Mouse (Mus musculus) thymus, postnatal 14 days (tissue): ENCODE results near the gene Fam184a.
A peak's percentile ranks its signal among the peaks of the same experiment; 100 is the strongest.

Source experiments
- DNase-seq: peaks from one replicate; pipeline ENCODE4 v3.0.0; 2021

The Fam184a gene

DNA sequence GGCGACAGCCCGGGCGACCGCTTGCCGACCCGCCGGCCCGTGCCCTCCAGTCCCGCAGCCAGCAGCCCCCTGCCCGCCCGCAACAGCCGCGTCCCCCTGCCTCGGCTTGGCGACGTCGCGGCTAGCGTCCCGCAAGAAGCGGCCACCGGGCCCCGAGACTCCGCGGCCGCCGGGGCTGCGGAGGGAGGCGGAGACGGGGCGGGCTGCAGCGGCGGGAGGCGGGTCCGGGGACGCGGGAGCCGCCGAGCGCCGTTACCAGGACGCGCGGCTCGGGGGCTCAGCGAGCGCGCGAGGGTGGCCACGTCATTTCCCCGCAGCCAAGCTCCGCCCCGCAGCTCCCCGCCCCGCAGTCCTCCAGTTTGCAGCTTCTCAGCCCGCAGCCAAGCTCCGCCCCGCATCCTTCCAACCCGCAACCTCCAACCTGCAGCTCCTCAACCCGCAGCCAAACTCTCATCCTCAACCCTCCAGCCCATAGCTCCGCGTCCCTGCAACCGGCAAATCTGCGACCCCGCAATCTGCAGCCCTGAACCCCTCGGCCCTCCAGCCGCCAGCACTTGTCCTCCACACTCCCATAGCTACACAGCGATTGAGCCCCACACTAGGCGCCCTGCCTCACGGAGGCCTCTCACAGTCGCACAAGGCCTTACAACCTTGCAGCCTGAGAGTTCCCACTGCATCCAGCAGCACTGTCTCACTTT, at the start of gene Fam184a:
Gene Fam184a (minus strand): TSS at position 169 of the 698 bp plus-strand sequence.
- peak; percentile 22 for DNase-seq

DNA sequence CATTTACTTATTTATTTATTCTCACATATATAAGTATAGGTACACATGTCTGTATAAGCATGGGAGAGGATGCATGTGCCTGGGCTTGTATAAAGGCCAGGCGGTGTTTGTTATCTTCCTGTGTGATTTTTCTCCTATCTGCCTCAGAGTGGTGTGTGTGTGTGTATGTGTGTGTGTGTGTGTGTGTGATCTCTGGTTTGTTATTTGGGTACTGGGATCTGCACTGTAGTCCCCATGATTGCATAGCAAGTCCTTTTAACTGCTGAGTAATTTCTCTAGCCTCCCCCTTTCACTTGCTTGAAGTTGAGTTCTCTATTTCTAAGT, 45.3 kb upstream of the Fam184a start:
- DNase-seq: no peak

DNA sequence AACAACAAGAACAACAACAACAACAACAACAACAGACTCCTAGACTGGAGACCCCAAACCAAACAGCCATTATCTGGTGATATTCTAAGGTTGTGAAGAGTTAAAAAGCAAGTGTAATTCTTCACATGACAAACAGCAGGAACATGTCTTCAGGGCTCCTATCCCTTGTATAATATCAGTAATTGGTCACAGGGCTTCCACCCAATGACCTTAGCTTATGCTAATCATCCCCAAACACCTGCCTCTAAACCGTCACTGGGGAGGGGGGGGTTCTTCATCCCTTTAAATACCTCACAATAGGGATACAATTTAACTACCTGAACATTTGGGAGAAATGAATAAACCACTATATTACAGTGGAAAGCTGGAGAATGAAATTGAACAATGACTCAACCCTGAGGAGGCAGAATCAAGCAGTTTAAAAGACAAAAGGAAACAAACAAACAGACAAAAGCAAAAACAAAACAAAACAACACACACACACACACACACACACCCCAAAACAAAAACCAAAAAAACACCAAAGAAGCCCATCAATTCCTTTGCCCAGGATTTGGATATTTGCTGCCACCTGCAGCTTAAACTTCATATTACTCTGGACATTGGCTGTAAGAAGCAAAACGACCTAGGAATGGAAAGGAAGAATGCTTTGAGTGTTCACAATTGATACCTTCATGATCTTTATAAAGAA, 44.8 kb upstream of the Fam184a start:
- no peak for DNase-seq

- no peak for DNase-seq
Observed at GRCm38 (mm10) chr10:53791281-53791680, 40.4 kb upstream of the Fam184a start.

DNA sequence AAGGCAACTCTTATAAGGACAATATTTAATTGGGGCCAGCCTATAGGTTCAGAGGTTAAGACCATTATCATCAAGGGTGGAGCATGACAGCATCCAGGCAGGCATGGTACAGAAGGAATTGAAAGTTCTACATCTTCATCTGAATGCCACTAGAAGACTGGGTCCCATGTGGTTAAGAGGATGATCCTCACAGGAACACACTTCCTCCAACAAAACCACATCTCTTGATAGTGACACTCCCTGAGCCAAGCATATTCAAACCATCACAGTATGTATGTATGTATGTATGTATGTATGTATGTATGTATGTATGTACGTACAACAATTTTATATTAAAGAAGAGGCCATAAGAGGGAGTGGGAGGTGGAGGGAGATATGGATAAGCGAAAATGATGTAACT, 25.7 kb upstream of the Fam184a start:
- no peak for DNase-seq

DNA sequence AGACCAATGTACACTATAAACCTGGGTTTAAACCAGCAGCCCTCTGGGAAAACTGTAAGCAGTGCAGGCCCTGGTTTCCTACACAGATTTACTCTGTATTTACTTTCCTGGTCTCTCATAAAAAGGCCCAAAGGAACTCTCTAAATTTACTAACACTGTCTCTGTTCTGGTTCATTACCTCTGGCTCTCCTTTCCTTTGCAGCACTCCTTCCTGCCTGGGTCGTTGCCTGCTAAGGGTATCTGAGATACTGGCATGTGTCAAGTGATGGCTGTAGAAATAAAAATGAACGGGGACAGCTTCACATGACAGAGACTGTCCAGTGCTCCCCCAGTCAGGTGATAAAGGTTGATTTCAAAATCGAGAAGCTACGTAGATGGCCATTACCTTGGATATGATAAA, 21.8 kb upstream of the Fam184a start:
- DNase-seq: no peak

DNA sequence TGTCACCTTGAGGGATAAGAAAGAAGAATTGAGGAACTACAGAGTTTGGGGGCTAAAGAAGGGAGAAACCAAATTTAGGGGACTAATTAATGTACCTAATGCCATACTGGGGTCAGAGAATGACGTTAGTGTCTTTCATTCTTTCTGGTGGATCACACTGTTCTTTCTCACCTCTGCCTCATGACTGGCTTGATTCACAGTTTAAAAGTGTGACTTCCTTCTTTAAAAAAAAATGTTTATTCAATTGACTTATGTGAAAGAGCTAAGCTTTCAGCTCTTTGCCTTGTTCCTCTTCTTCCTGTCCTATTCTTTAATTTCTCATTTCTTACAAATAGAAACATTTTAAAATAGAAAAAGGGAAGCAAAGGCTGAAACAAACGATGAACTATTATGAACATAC, 20.6 kb upstream of the Fam184a start:
- no peak for DNase-seq

GRCm38 (mm10) chr10:53768745-53769144, 17.8 kb upstream of the Fam184a start:
- DNase-seq: no peak

DNA sequence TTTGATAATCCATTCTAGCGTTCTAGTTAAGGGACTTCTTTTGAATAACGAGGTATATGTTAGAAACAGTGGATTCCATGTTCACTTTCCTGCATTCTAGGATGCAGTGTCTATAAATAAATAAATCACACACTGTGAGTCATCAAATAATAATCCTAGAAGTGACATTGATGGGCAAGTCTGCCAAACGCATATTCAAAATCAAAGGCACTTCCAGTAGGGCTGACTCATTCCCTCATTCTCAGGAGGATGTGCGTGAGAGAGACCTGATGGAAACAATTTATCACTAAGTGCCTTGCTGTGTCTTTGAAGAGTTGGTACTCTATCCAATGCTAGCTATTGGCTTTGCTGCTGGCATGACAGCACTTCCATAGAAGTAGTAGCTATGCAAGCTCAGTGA, 14.5 kb upstream of the Fam184a start:
- DNase-seq: no peak

DNA sequence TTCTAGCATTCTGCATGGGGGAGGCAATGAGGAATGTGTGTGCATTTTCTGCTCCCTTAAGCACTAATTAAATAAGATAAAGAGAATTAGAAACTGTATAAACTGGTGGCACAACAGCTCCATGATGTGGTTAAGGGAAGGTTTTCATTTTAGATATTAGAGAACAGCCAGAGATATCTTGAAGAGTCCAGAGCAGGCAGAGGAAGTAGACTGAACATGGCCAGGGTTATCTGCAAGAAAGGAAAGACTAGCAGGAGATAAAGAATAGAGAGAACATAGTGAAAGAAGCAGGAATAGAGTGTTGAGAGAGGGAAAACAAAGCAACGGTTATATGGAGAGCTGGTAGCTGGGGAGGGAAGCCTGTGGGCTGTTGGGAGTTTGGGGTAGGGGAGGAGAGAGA, 1.8 kb upstream of the Fam184a start:
- DNase-seq: no peak

GRCm38 (mm10) chr10:53750275-53750954, 508 bp downstream of the Fam184a start:
- DNase-seq: peak; percentile 3

- DNase-seq: no peak
Observed at GRCm38 (mm10) chr10:53746039-53746438, 4.9 kb downstream of the Fam184a start.

GRCm38 (mm10) chr10:53742961-53743360, 8.0 kb downstream of the Fam184a start:
- no peak for DNase-seq

DNA sequence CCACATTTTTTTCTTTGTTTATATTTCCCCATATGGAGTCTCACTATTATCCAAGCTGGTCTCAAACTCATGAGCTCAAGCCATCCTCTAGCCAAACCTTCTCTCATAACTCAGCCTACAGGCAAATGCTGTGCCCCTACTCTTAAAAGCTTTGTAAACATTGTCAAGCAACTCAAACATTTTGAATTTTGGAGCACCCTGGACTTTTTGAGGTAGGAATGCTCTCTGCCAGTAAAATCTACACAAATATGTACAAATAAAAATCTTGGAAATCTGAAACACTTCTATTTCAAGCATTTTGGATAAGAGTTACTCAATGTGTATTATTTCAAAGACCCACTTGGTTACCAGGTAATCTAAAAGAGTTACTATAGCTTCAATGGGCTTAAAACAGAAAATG, 10.9 kb downstream of the Fam184a start:
- no peak for DNase-seq

GRCm38 (mm10) chr10:53738842-53739241, 12.1 kb downstream of the Fam184a start:
- DNase-seq: no peak

GRCm38 (mm10) chr10:53735201-53735865, 15.6 kb downstream of the Fam184a start:
- DNase-seq: no peak

DNA sequence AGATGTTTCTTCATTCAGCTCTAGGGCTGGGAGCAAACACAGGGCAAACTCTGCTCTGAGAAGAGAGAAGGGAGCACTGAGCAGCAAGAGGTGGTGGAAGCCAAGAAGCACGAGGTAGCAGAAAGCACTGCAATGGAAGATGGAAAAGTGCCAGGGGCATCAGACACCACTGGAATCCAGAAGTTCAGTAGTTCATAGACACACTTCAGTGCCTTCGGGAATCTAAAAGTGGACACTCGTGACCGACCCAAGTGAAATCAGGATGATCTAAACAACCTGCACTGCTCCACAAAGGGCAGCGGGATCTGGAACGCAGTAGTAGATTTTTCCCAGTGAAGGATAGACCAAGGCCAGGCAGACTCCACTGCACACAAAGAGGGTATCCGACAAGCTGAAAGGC, 18.6 kb downstream of the Fam184a start:
- DNase-seq: no peak

GRCm38 (mm10) chr10:53728883-53729282, 22.0 kb downstream of the Fam184a start:
- no peak for DNase-seq

- no peak for DNase-seq
Observed at GRCm38 (mm10) chr10:53725301-53725700, 25.6 kb downstream of the Fam184a start.

DNA sequence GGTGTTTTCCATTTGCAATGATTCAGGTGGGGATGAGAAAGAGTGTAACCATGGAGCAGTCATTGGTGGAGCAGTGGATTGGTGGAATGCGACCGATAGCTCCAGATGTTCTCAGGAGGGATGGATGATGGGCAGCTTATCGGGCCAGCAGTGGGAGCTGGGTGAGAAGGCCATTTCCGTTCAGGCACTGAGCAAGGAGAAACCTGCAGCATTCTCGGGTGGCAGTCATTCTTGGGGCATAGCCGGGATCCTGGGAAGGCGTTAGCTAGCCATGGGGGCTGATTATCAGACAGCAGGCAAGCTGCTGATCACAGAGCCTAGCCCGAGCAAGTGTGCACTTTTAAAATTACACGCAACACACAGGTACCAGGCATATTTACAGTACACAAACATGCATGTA, 46.4 kb downstream of the Fam184a start:
- DNase-seq: no peak

GRCm38 (mm10) chr10:53698531-53698930, 52.4 kb downstream of the Fam184a start:
- no peak for DNase-seq

DNA sequence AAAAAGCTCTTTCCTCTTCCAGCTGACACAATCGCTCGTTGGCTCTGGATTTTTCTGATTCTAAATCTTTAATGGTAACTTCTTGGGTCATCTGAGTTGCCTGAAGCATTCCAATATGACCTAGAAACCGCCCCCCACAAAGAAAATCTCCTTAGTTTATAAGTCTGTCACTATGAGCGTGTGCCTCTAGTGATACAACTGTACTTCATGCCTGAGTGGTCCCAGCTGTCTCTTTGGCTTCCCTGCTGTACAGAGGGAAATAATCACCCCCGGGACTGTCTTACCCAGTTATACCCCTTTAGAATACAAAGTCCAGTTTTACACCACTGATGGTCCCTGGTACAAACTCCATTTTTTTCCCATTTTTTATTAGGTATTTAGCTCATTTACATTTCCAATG, 56.2 kb downstream of the Fam184a start:
- DNase-seq: no peak

GRCm38 (mm10) chr10:53691263-53691662, 59.7 kb downstream of the Fam184a start:
- no peak for DNase-seq
